Mouse (Mus musculus) embryo, embryonic 10.5 days (tissue): ENCODE data around the gene Zfp454.

Experiments used
- DNase-seq: peaks from one replicate; pipeline ENCODE4 v3.0.0-alpha.2; 2015; ENCODE audit warnings: low spot score

The Zfp454 gene

DNA sequence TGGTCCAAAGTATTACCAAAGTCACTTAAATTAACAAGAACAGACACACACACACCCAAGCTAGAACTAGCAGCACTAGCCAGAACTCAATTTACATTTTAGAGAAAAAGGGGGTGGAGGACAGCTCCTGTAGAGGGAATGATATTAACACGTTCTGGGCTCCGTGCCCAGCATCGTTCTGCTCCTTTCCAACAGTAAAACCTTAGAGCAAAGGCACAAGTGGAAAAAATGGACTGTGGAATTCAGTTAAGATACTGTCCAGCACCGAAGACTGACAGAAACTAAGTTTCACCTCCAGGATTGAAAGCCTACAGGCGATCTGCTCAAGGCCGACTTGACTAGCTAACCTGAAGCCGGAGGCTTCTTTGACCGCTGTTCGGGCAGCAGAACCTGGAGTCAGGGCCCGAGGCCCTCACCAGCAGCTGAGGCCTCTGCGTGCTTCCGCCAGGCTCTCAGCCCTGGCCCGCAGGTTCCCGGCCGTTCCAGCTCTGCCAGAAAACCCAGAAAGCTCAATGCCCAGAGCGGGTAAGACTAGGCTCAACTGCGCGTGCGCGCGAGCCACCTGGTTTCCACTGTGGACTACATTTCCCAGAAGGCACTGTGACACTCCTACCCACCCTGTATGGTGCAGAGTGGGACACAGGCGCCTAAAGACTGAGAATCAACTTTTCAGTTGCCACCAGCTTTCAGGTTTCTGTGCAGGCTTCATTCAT is 46.3 kb downstream of the Zfp454 start, which contains the start of gene Zfp879:
TSS of gene Zfp879 (minus strand) at position 530 of the 713 bp plus-strand sequence.
- DNase-seq: peak; percentile 96

DNA sequence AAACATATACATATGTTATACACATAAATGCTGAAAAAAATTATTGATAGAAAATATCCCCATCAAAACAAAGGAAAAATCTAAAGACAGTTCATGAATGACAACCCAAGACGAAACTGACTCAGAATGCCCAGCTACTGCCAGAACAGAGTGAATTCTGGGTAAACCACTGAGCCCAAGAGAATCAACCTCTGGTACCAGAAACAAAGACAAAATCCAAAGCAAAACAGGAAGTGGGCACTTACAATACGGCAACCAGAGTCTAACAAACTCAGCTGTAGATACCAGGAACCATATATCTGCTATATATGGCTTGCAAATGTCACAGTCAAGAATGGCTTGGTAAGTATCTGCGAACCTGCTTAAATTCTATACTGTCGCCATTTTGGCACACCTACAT is 51.7 kb downstream of the Zfp454 start:
- DNase-seq: no peak

DNA sequence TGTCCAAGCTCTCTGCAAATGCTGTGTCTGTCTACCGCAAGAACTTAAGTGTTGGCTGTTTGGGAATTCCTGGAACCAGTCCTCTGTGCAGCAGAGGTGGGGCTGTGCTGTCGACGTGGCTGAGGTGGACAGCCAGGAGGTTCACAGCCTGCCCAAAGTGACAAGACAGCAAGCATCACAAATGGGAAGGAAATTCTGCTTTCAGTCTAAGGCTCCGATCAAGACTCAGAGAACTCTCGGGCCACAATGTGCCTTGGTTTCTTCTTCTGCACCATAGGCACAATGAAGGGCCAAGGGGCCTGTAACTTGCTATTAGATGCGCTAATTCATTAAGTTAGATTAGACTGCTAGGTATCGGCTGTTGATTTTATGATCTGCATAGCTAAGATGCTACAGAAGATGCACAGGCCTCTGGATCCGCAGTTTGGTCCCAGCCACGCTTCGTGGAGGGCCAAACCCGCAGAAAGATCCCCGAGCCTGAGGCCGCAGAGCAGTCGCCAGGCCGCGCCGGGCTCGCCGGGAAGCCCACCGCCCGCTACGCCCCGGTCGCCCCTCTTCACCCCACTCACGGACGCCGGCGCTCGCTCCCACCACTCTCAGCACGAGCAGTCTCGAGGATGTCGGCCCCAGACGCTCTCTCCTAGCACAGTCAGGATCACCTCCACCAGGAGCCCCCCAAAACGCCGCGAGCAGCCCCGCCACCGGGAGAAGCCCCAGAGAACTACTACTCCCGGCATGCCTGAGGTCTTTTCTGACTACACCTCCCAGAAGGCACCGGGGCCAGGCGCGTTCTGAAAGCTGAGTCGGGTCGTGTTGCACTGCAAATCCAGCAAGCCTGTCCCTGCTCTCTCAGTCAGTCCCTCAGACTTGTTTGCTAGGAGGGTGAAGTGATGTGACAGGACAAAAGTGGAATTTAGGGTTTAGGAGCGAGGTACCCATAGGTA is 60.2 kb downstream of the Zfp454 start, which contains the start of gene Zfp354c:
TSS of gene Zfp354c (minus strand) at position 715 of the 944 bp plus-strand sequence.
- DNase-seq: peak; percentile 94

DNA sequence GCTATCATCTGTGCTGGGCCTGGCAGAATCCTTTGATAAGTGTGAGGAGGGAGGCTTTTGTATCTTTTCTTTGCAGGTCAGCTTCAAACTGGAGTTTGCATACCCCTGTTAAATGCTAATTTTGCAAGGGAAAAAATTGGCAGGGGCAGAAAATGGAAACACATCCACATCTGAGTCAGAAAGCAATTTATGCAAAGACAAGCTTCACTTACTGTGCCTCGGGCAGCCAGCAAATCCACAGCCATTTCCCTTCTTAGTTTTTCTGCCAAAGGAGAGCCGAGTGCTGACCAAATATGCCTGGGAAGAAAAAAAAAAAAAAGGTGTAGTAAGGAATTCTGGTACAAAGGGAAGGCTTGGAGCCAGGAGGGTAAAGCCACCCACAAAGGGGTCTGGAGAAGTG is 61.2 kb downstream of the Zfp454 start:
- no peak for DNase-seq
